Mouse (Mus musculus): ENCODE measurements at regions not wholly inside any gene's neighbourhood (a gene's known extent, or its start where the extent isn't known, plus 50 kb on each side); places are given as distances from the start of the nearest gene placed in this dataset.

DNA sequence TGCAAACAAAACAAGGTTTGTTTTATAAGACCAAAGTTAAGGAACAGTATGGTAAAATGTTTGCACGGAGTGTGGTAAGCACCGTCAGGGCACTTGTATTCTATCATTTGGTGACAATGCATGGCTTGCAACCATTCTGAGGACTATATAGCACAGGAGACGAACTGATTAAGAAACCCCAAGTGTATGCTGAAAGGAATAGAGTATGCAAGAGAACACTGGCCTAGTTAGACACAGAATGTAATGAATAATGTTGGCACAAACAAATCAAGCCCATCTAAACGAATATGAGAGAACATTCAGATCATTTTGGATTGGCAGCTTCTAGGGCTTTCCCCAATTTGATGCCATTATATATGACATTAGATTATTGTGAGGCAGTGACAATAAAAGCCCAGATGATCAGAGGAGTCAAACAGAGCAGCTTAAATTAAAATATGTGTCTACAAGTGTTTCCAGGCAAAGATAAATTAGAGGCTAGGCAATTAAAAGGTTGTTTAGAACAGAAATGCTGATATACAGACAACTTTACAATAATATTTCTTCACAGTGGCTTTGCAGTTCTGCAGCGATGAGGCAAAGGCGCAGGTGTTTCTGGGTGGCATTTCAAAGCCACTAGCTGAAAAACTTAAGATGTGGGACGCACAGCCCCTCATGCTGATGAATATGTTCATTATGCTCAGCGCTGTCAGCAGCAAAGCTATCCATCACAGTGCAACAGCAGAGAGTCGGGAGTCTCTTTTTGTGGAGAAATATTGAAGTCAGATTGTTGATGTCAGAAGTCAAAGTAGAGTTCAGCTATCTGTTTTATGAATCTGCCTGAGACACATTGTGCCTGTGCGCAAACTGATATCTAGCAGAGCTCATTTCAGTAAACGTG, 456.9 kb downstream of the Prkd1 start:
- no peaks in the 10 kb centered on the region for H3K4me1 ChIP-seq (ENCODE audit: control insufficient read depth, insufficient read depth, low read length)
- TF ChIP-seq POLR2A (IDR thresholded peaks at IDR 0.05; ENCODE audit: low read depth, low read length) (no peak), CTCF (IDR thresholded peaks at IDR 0.05; ENCODE audit: borderline replicate concordance, insufficient read depth, low read length) (no peak)
- no peak overlapping the region for H3K27ac ChIP-seq (ENCODE audit: insufficient read depth, low read length)
- H3K4me3 ChIP-seq (ENCODE audit: insufficient read depth, low read length) = no peak overlapping the region

DNA sequence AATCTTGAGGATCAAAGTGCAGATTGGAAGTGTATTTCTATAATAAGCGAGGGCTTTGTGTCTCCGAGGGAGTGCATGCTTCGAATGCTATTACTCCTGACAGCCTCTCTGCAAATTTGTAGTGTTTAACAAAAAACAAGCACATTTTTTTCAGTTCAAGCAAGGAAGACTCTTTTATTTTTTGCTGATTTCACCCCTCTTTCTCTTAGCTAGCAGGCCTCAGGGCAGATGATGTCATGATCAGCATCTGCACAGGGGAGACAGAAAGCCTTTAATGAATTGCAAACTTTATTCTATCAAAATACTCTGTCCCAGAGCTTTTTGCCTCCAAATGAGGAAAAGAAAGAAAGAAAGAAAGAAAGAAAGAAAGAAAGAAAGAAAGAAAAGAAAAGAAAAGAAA, 455.4 kb downstream of the Prkd1 start:
- no peak for TF ChIP-seq POLR2A (IDR thresholded peaks at IDR 0.05; ENCODE audit: low read depth, low read length)
- no peak for TF ChIP-seq CTCF (IDR thresholded peaks at IDR 0.05; ENCODE audit: borderline replicate concordance, insufficient read depth, low read length)
- Histone ChIP-seq H3K4me3 (ENCODE audit: insufficient read depth, low read length) (no peak overlapping the region), H3K4me1 (ENCODE audit: control insufficient read depth, insufficient read depth, low read length) (no peaks in the 10 kb centered on the region), H3K27ac (ENCODE audit: insufficient read depth, low read length) (no peak overlapping the region)

DNA sequence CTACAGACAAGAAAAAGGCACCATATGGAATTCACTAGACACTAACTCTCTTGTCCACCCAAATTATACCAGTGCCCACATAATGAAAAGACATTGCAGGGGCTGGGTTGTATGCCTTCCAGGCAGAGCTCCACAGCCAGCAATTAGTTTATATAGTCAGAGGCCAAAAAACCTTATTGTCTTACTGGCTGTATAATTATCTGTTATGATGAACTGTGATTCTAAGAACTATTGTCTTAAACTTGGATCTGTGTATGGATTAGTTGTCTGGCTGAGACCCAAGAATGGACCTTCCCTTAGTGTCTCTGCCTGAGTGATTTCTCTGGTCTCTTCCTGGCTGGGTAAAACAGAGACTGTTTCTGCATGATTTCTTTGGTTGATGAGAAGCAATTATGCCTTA, 454.2 kb downstream of the Prkd1 start:
- no peak for TF ChIP-seq CTCF (IDR thresholded peaks at IDR 0.05; ENCODE audit: borderline replicate concordance, insufficient read depth, low read length)
- TF ChIP-seq POLR2A (IDR thresholded peaks at IDR 0.05; ENCODE audit: low read depth, low read length) = no peak
- Histone ChIP-seq H3K27ac (ENCODE audit: insufficient read depth, low read length) (no peak overlapping the region), H3K4me1 (ENCODE audit: control insufficient read depth, insufficient read depth, low read length) (no peaks in the 10 kb centered on the region), H3K4me3 (ENCODE audit: insufficient read depth, low read length) (no peak overlapping the region)

DNA sequence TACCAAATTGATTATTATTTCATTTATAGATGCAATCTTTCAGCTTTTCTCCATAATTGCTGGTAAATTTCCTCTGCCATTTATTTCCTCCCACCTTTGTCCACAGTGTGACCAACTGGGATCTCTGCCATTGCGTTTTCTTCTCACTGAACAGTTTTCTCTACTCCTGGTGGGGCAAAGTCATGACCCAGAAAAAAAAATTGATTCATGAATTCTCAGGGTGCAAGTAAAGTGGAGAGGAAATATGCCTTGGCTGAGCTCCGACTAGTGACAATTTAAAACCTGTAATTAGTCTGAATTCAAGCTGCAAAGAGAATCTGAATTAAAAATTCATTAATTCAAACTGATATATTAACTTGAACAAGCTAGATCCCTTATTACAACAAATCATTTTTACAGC, 452.6 kb downstream of the Prkd1 start:
- Histone ChIP-seq H3K4me1 (ENCODE audit: control insufficient read depth, insufficient read depth, low read length) (no peaks in the 10 kb centered on the region), H3K4me3 (ENCODE audit: insufficient read depth, low read length) (no peak overlapping the region), H3K27ac (ENCODE audit: insufficient read depth, low read length) (no peak overlapping the region)
- no peak for TF ChIP-seq CTCF (IDR thresholded peaks at IDR 0.05; ENCODE audit: borderline replicate concordance, insufficient read depth, low read length)
- TF ChIP-seq POLR2A (IDR thresholded peaks at IDR 0.05; ENCODE audit: low read depth, low read length) = no peak

DNA sequence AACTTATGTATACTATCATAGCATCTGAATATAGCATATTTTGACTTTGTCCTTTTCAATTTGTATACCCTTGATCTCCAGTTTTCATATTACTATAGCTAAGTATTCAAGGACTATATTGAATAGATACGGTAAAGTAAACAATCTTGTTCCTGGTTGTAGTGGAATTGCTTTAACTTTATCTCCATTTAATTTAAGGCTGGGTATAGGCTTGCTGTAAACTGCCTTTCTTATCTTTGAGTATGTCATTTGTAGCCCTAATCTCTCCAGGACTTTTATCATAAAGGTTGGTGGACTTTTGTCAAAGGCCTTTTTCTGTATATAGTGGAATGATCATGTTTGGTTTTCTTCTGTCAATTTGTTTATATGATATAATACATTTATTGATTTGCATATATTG, 407.8 kb downstream of the Prkd1 start:
- Histone ChIP-seq H3K4me3 (ENCODE audit: insufficient read depth, low read length) (no peak overlapping the region), H3K4me1 (ENCODE audit: control insufficient read depth, insufficient read depth, low read length) (no peaks in the 10 kb centered on the region), H3K27ac (ENCODE audit: insufficient read depth, low read length) (no peak overlapping the region)
- no peak for TF ChIP-seq CTCF (IDR thresholded peaks at IDR 0.05; ENCODE audit: borderline replicate concordance, insufficient read depth, low read length)

DNA sequence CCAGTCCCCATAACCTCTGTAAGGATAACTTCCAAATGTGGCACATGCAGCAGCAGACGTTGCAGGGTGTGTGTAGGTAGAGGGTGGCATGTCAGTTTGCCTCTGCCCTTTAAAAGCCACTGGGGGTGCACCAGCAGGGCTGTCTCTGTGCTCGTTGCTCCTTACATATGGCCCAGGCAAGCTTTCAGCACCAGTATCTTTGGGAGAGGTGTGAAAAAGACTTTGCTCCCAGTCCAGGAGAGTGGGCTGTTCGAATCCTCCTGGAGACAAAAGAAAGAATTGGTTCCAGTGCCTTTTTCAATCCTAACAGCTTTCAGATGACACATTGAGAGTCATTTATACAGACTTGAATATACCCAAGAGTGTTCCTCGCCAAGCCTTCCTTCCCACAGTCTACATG, 390.0 kb downstream of the Prkd1 start:
- TF ChIP-seq CTCF (IDR thresholded peaks at IDR 0.05; ENCODE audit: borderline replicate concordance, insufficient read depth, low read length) (no peak), POLR2A (IDR thresholded peaks at IDR 0.05; ENCODE audit: low read depth, low read length) (no peak)
- Histone ChIP-seq H3K27ac (ENCODE audit: insufficient read depth, low read length) (no peak overlapping the region), H3K4me3 (ENCODE audit: insufficient read depth, low read length) (no peak overlapping the region), H3K4me1 (ENCODE audit: control insufficient read depth, insufficient read depth, low read length) (no peaks in the 10 kb centered on the region)

DNA sequence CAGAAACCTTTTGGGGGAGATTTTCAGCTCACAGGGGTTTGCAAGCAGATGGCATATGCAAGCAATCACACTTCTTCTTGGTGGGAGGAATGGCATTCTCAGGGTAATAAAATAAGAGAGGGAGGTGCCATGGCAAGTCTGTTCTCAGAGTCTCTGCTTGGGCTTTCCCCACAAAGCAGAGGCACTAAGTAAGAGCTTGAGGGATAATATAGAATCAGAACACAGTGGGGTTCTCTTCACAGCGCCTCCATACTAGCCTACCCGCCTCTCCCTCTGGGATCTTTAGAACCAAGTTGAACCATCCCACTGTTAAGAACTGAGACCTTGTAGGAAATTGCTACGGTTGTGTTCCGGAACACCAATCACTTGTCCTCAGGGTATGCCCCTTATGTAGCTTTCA, 387.8 kb downstream of the Prkd1 start:
- H3K27ac ChIP-seq (ENCODE audit: insufficient read depth, low read length) = no peak overlapping the region
- H3K4me1 ChIP-seq (ENCODE audit: control insufficient read depth, insufficient read depth, low read length) = no peaks in the 10 kb centered on the region
- TF ChIP-seq POLR2A (IDR thresholded peaks at IDR 0.05; ENCODE audit: low read depth, low read length) (no peak), CTCF (IDR thresholded peaks at IDR 0.05; ENCODE audit: borderline replicate concordance, insufficient read depth, low read length) (no peak)
- H3K4me3 ChIP-seq (ENCODE audit: insufficient read depth, low read length) = no peak overlapping the region

DNA sequence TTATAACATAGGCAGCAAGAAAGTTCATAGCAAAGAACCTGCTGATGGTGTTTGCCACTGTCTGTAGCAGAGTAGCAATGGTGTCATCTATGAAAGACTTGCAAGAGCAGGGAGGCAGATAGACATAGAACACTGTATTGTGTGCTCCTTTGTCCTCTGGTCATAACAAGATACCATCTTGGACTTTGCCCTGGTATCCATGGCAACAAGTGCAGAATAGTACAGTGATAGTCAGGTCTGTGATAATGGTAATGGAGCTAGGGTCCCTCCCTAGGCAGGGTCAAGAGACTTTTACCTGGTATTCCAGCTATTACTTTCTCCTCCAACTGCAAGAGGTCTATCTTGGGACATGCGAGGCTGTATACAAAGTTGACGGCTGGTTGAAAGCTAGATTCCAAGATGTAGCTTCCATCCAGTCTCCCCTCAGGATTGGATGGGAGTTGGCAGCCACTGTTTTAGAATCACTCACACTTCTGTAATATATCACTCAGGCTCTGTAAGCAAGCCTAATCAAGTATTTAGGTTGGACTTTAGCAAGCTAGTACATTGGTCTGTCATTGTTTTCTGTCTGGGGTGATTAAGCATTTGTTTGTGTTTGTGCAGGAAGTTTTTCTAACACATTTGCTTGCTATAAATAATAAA, 375.5 kb downstream of the Prkd1 start:
- H3K4me1 ChIP-seq (ENCODE audit: control insufficient read depth, insufficient read depth, low read length) = no peaks in the 10 kb centered on the region
- H3K27ac ChIP-seq (ENCODE audit: insufficient read depth, low read length) = no peak overlapping the region
- H3K4me3 ChIP-seq (ENCODE audit: insufficient read depth, low read length) = no peak overlapping the region
- TF ChIP-seq CTCF (IDR thresholded peaks at IDR 0.05; ENCODE audit: borderline replicate concordance, insufficient read depth, low read length) (no peak), POLR2A (IDR thresholded peaks at IDR 0.05; ENCODE audit: low read depth, low read length) (no peak)

DNA sequence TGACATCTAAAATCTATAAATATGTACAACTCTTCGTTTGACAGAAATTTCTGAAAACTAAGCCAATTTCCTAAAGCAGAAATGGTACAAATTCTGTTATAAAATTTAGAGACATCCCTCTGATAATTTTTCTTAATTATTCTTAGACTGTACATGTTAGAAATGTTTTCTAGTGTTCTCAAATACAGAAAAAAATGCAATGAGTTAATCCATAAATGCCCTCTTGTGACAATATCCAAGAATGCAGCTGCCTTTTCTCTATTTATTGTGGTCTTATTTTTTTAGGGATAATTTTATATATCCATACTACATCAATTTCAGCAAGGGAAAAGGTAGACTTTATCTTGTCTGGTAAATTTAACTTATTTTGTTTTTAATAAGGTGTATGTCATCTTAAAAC, 367.3 kb downstream of the Prkd1 start:
- H3K27ac ChIP-seq (ENCODE audit: insufficient read depth, low read length) = no peak overlapping the region
- H3K4me1 ChIP-seq (ENCODE audit: control insufficient read depth, insufficient read depth, low read length) = no peaks in the 10 kb centered on the region
- no peak for TF ChIP-seq POLR2A (IDR thresholded peaks at IDR 0.05; ENCODE audit: low read depth, low read length)
- no peak for TF ChIP-seq CTCF (IDR thresholded peaks at IDR 0.05; ENCODE audit: borderline replicate concordance, insufficient read depth, low read length)
- H3K4me3 ChIP-seq (ENCODE audit: insufficient read depth, low read length) = no peak overlapping the region
